ENCODE assay signal across 26 mouse cellular contexts in genomic region chr5:72798563-72798962, GRCm38 (mm10). TPM values are rescaled to one million over a fixed set of nuclear protein-coding genes. Genes with fewer than 3 reads are reported as not detected.
DNase-seq lines count a peak whose midpoint lies in the region; ATAC-seq and TF ChIP-seq lines count a peak whose summit lies in the region.
"Had no signal": no experiment of that assay in that cellular context is flagged by ENCODE, and none has a peak within 500 bp of the region (broad histone marks: within the 10 kb centered on the region; RNA-seq: fewer than 3 reads in every experiment).

No protein-coding gene starts in this region.

- TF ChIP-seq CTCF in heart, adult 2 months (IDR thresholded peaks at IDR 0.05), result no peak

- H3K36me3 ChIP-seq in heart, adult 2 months (ENCODE audit: control insufficient read depth, insufficient read depth, low read length), result no peaks in the 10 kb centered on the region
- H3K36me3 ChIP-seq in midbrain, embryonic 12.5 days, result no peaks in the 10 kb centered on the region
- no peaks in the 10 kb centered on the region for H3K36me3 ChIP-seq in midbrain, embryonic 10.5 days
- H3K36me3 ChIP-seq in midbrain, embryonic 14.5 days (ENCODE audit: control insufficient read depth, insufficient read depth, low read length), result no peaks in the 10 kb centered on the region
- H3K36me3 ChIP-seq in midbrain, embryonic 16.5 days (ENCODE audit: control insufficient read depth, insufficient read depth, low read length), result no peaks in the 10 kb centered on the region
- H3K36me3 ChIP-seq: embryonic facial prominence, embryonic 10.5 days; embryonic facial prominence, embryonic 12.5 days; forebrain, embryonic 15.5 days had no signal

- intact Hi-C loops in heart, adult 2 months (cut with DNase I), result loop anchor here (5.0 kb wide), 1 partner anchor 69 kb away; the partner anchor contains the start of gene Tec

- peak; percentile 56; the same call in 1 of the 2 replicates for ATAC-seq in midbrain, embryonic 12.5 days (ENCODE audit: low FRiP score, low read depth)
- peak; percentile 27; the same call in 1 of the 2 replicates for ATAC-seq in midbrain, embryonic 14.5 days (ENCODE audit: low FRiP score, low TSS enrichment)
- peak; percentile 76 for ATAC-seq in midbrain, embryonic 16.5 days
- ATAC-seq: activated CD4-positive, CD25-positive, alpha-beta regulatory T cell, adult 4 months; CD4-positive, CD25-positive, alpha-beta regulatory T cell, adult 4 months; forebrain, embryonic 13.5 days; forebrain, embryonic 15.5 days; Patski had no signal

- no peak overlapping the region for H3K4me3 ChIP-seq in heart, adult 2 months
- no peak overlapping the region for H3K4me3 ChIP-seq in midbrain, embryonic 12.5 days
- H3K4me3 ChIP-seq in midbrain, embryonic 10.5 days, result no peak overlapping the region
- no peak overlapping the region for H3K4me3 ChIP-seq in midbrain, embryonic 14.5 days (replicated peaks; ENCODE audit: low read depth, low read length)
- H3K4me3 ChIP-seq in midbrain, embryonic 16.5 days (ENCODE audit: low read depth, low read length), result no peak overlapping the region
- H3K4me3 ChIP-seq: embryonic facial prominence, embryonic 10.5 days; embryonic facial prominence, embryonic 12.5 days; forebrain, embryonic 13.5 days; forebrain, embryonic 15.5 days had no signal

- no peaks in the 10 kb centered on the region for H3K27me3 ChIP-seq in heart, adult 2 months (ENCODE audit: control insufficient read depth, insufficient read depth, low read length)
- H3K27me3 ChIP-seq in midbrain, embryonic 12.5 days, result no peaks in the 10 kb centered on the region
- H3K27me3 ChIP-seq in midbrain, embryonic 10.5 days (ENCODE audit: low read depth, poor library complexity, severe bottlenecking), result no peaks in the 10 kb centered on the region
- H3K27me3 ChIP-seq in midbrain, embryonic 14.5 days (ENCODE audit: control insufficient read depth, insufficient read depth, low read length), result no peaks in the 10 kb centered on the region
- H3K27me3 ChIP-seq in midbrain, embryonic 16.5 days (ENCODE audit: control insufficient read depth, insufficient read depth, low read depth, low read length), result no peaks in the 10 kb centered on the region
- H3K27me3 ChIP-seq: CH12.LX; embryonic facial prominence, embryonic 12.5 days; forebrain, embryonic 13.5 days; forebrain, embryonic 15.5 days; Patski had no signal

- no peaks in the 10 kb centered on the region for H3K79me2 ChIP-seq in heart, adult 2 months (replicated peaks; ENCODE audit: control insufficient read depth, insufficient read depth, low read length)

- peak; percentile 86 for DNase-seq in heart, adult 11 months
- DNase-seq in heart, adult 2 months, result no peak
- DNase-seq in midbrain, embryonic 10.5 days (ENCODE audit: low spot score), result no peak
- DNase-seq in midbrain, embryonic 14.5 days, result peak; percentile 64
- DNase-seq in spleen, postnatal 36 days (ENCODE audit: low spot score in 2 of 2), result no peak
- no peak for DNase-seq in frontal cortex, postnatal 14 days (ENCODE audit: low spot score in 2 of 2)
- DNase-seq: adrenal gland, adult 8-10 months; adrenal gland, postnatal 14 days; B cell, adult 2 months; cerebellum, adult 11-12 months; cerebellum, adult 2 months; cerebellum, adult 9-10 months; cerebellum, postnatal 10 days; cerebellum, postnatal 25 days had no signal

- TF ChIP-seq POLR2A in heart, adult 2 months (IDR thresholded peaks at IDR 0.05; ENCODE audit: insufficient read depth, low read depth, low read length), result no peak

- WGBS in heart, adult 2 months, result 82% methylated on average over 4 of the region's 4 CpGs
- WGBS in midbrain, embryonic 12.5 days, result 72% methylated on average over 4 of the region's 4 CpGs
- 78% methylated on average over 4 of the region's 4 CpGs for WGBS in midbrain, embryonic 10.5 days
- WGBS in midbrain, embryonic 14.5 days, result 60% methylated on average over 4 of the region's 4 CpGs
- WGBS in midbrain, embryonic 16.5 days, result 52% methylated on average over 4 of the region's 4 CpGs

- H3K4me1 ChIP-seq in heart, adult 2 months (ENCODE audit: control insufficient read depth, insufficient read depth, low read length), result peaks cover 2% of the 10 kb centered on the region
- H3K4me1 ChIP-seq in midbrain, embryonic 12.5 days, result 0 out of 2 replicates have a peak, but pooled peaks cover 4% of the 10 kb centered on the region
- H3K4me1 ChIP-seq in midbrain, embryonic 10.5 days, result peaks cover 16% of the 10 kb centered on the region
- no peaks in the 10 kb centered on the region for H3K4me1 ChIP-seq in midbrain, embryonic 14.5 days (ENCODE audit: control insufficient read depth, insufficient read depth, low read length)
- no peaks in the 10 kb centered on the region; the same call in 1 of the 2 replicates for H3K4me1 ChIP-seq in midbrain, embryonic 16.5 days (ENCODE audit: control insufficient read depth, insufficient read depth, low read length)
- H3K4me1 ChIP-seq: embryonic facial prominence, embryonic 12.5 days; forebrain, embryonic 13.5 days; forebrain, embryonic 15.5 days had no signal

- no peak overlapping the region for H3K9ac ChIP-seq in heart, adult 2 months (ENCODE audit: low read depth, low read length)
- no peak overlapping the region for H3K9ac ChIP-seq in midbrain, embryonic 12.5 days (replicated peaks)
- no peak overlapping the region for H3K9ac ChIP-seq in midbrain, embryonic 14.5 days (replicated peaks; ENCODE audit: low read length)
- H3K9ac ChIP-seq in midbrain, embryonic 16.5 days (ENCODE audit: low read depth, low read length), result no peak overlapping the region
- H3K9ac ChIP-seq: embryonic facial prominence, embryonic 12.5 days; forebrain, embryonic 13.5 days; forebrain, embryonic 15.5 days had no signal

- H3K27ac ChIP-seq in heart, adult 2 months, result no peak overlapping the region
- H3K27ac ChIP-seq in midbrain, embryonic 12.5 days (replicated peaks), result no peak overlapping the region
- H3K27ac ChIP-seq in midbrain, embryonic 10.5 days (replicated peaks), result no peak overlapping the region
- no peak overlapping the region for H3K27ac ChIP-seq in midbrain, embryonic 14.5 days (replicated peaks; ENCODE audit: low read depth, low read length)
- no peak overlapping the region for H3K27ac ChIP-seq in midbrain, embryonic 16.5 days (ENCODE audit: low read length)
- H3K27ac ChIP-seq: embryonic facial prominence, embryonic 10.5 days; embryonic facial prominence, embryonic 12.5 days; forebrain, embryonic 13.5 days; forebrain, embryonic 15.5 days had no signal

- H3K9me3 ChIP-seq in midbrain, embryonic 12.5 days, result no peaks in the 10 kb centered on the region
- H3K9me3 ChIP-seq in midbrain, embryonic 10.5 days (replicated peaks), result no peaks in the 10 kb centered on the region
- H3K9me3 ChIP-seq in midbrain, embryonic 14.5 days (ENCODE audit: control insufficient read depth, low read length), result no peaks in the 10 kb centered on the region
- H3K9me3 ChIP-seq in midbrain, embryonic 16.5 days (replicated peaks; ENCODE audit: control insufficient read depth, low read length, poor library complexity, severe bottlenecking), result no peaks in the 10 kb centered on the region
- H3K9me3 ChIP-seq: embryonic facial prominence, embryonic 10.5 days; embryonic facial prominence, embryonic 12.5 days; forebrain, embryonic 13.5 days; forebrain, embryonic 15.5 days; G1E had no signal

- no peak for TF ChIP-seq EP300 in heart, adult 2 months (IDR thresholded peaks at IDR 0.05; ENCODE audit: insufficient read depth, low read depth, low read length)

- no peak overlapping the region for H3K4me2 ChIP-seq in midbrain, embryonic 12.5 days (replicated peaks)
- H3K4me2 ChIP-seq in midbrain, embryonic 14.5 days (ENCODE audit: low read length), result no peak overlapping the region
- no peak overlapping the region for H3K4me2 ChIP-seq in midbrain, embryonic 16.5 days (ENCODE audit: low read length)
- H3K4me2 ChIP-seq: embryonic facial prominence, embryonic 12.5 days; forebrain, embryonic 13.5 days; forebrain, embryonic 15.5 days had no signal

RNA-seq across cellular contexts. Expression of gene Txk, which starts 46.0 kb away (rescaled TPM):
- under 1 TPM; 0.10 to 0.30 TPM for total RNA-seq in heart, adult 2 months (2021)
- polyA plus RNA-seq in heart, adult 2 months (2012; rRNA removed), result 0.12 and 0.18 TPM in 2 replicates
- polyA plus RNA-seq in midbrain, embryonic 12.5 days (2016; fragmentation: Nextera tagmentation; extraction: Ambion mirVana), result 0.08 TPM in 1 of 2 replicates, not detected in the other
- 0.06 TPM in 1 of 2 replicates, not detected in the other for polyA plus RNA-seq in midbrain, embryonic 10.5 days (2016; fragmentation: Nextera tagmentation; extraction: Ambion mirVana)
- 0.12 and 0.13 TPM in 2 replicates for polyA plus RNA-seq in midbrain, embryonic 14.5 days (2014; fragmentation: Nextera tagmentation; extraction: Ambion mirVana)
- polyA plus RNA-seq in midbrain, embryonic 16.5 days (2015; fragmentation: Nextera tagmentation; extraction: Ambion mirVana), result 0.19 TPM in 1 of 2 replicates, not detected in the other
- total RNA-seq: adrenal gland, postnatal 14 days had no signal
- polyA plus RNA-seq: embryonic facial prominence, embryonic 10.5 days; forebrain, embryonic 11.5 days; forebrain, embryonic 15.5 days; G1E had no signal

Comparison
In these comparisons a context has a peak if more than half of its experiments do, and no peak if none do; other contexts are left out.
1. DNase-seq: peak in heart, adult 11 months (single experiment) and midbrain, embryonic 14.5 days (single experiment); none in heart, adult 2 months (0 of 2), midbrain, embryonic 10.5 days (single experiment), spleen, postnatal 36 days (0 of 2) and frontal cortex, postnatal 14 days (0 of 2).
2. Peak in every context shown above with its lines, with median percentiles within 50 percentile points of each other: ATAC-seq.